ENCODE assay signal across 16 mouse cellular contexts in the genomic region with DNA sequence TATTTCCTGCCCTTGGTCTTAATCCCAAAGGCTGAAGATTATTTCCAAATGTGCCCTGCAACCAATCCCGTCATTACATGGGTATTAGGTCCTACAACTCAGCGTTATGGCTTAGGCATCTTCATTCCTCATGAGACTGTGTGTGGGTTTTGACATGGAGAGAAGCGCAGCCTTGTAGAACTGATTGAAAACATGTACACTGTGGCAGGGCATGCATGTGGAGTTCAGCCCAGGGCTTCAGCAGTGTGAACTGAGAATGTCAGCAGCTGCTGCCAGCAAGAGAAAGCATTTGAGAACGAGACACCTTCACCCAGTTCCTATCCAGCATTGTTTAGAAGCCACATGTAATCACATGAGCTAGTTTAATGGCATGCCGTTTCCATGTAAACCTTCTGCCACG.
"Had no signal": no experiment of that assay in that cellular context is flagged by ENCODE, and none has a peak within 500 bp of the region (broad histone marks: within the 10 kb centered on the region; RNA-seq: fewer than 3 reads in every experiment).

No protein-coding gene starts in this region.

- ATAC-seq: intestine, postnatal 0 days; midbrain, embryonic 13.5 days had no signal

- H3K4me1 ChIP-seq: liver, embryonic 13.5 days; megakaryocyte, embryonic 14.5 days; midbrain, embryonic 13.5 days had no signal

- DNase-seq: kidney, adult 8-10 months; kidney, postnatal 14 days; kidney, postnatal 4 days; left cerebral cortex, postnatal 4 days; liver, embryonic 13.5 days; right cerebral cortex, postnatal 14 days; right cerebral cortex, postnatal 4 days; thymus, adult 2 months; thymus, postnatal 14 days; thymus, postnatal 4 days had no signal

- H3K9me3 ChIP-seq: limb, embryonic 13.5 days; liver, embryonic 13.5 days; midbrain, embryonic 10.5 days; midbrain, embryonic 13.5 days had no signal

- H3K4me3 ChIP-seq: limb, embryonic 13.5 days; liver, embryonic 13.5 days; megakaryocyte, embryonic 14.5 days; midbrain, embryonic 10.5 days; midbrain, embryonic 13.5 days had no signal

- H3K27me3 ChIP-seq: liver, embryonic 13.5 days; megakaryocyte, embryonic 14.5 days; midbrain, embryonic 13.5 days had no signal

- H3K27ac ChIP-seq: limb, embryonic 13.5 days; liver, embryonic 13.5 days; midbrain, embryonic 10.5 days; midbrain, embryonic 13.5 days; stomach, postnatal 0 days had no signal

- H3K4me2 ChIP-seq: limb, embryonic 13.5 days; liver, embryonic 13.5 days; midbrain, embryonic 13.5 days had no signal

- H3K36me3 ChIP-seq: limb, embryonic 13.5 days; liver, embryonic 13.5 days; midbrain, embryonic 10.5 days; midbrain, embryonic 13.5 days had no signal

- H3K9ac ChIP-seq: limb, embryonic 13.5 days; liver, embryonic 13.5 days; midbrain, embryonic 13.5 days had no signal
